Mouse (Mus musculus): ENCODE measurements around the gene Gm49387.
"Not testable (repeated sequence)": the region's sequence is repeated elsewhere in the genome, so short reads cannot be mapped to it uniquely, and the experiment has no call there.

Gm49387 gene

GRCm38 (mm10) chr14:31641506-31642155, 953 bp upstream of the Gm49387 start:
- ATAC-seq (ENCODE audit: low TSS enrichment): no peak

DNA sequence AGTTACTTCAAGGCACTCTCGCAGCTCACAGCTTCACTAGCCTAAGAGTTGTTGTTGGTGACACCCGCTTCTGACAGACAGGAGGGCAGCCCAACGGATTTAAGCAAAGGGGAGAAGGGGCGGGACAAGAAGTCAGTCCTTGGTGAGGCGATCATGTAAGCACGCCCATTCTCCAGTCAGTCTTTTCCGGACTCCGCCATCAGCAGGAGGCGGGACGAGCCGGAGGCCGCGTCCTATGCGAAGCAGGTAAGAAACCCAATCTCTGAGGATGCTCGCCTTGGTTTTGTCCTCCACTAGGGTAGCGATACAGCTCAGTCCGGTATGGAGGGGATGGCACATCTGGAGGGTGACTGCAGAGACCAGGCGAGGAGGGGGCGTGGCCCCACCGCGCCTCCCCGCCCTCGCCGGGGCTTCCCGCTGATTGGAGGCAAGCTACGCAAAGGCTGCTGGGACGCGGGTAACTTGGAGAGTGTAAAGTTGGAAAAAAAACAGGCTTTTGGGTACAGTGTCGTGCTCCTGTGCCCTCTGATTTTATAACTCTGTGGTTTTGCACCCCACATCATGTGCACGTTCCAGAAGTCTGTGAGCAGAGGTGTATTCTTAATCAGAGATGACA, 320 bp upstream of the Gm49387 start, which contains the start of the genes Btd and Hacl1:
Gene Btd (plus strand): TSS at position 139 of the 616 bp plus-strand sequence.
Gene Hacl1 (minus strand): TSS at position 397 of the 616 bp plus-strand sequence.
- peak; percentile 99 for ATAC-seq (ENCODE audit: low TSS enrichment)

DNA sequence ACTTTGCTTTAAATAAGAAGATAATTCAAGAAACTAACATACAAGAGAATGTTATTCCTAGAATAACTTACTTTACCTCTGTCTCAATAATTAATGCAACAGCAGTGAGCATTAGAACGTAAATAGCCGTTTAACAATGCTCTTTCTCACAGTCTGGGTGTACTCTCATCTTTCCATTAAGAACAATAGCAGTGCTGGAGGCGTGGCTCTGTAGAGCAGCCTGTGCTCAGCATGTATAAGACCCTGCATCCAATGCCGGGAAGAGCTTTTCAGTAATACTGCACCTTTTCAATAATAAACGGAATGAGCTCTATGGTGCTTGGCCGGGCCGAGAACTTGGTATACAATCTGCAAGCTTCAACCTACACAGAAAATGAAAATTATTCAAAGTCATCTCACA, 10.0 kb downstream of the Gm49387 start:
- ATAC-seq (ENCODE audit: low TSS enrichment): no peak

- peak; percentile 98 for ATAC-seq (ENCODE audit: low TSS enrichment)
These were observed 17.9 kb downstream of the Gm49387 start for GRCm38 (mm10) chr14:31622748-31623147.

DNA sequence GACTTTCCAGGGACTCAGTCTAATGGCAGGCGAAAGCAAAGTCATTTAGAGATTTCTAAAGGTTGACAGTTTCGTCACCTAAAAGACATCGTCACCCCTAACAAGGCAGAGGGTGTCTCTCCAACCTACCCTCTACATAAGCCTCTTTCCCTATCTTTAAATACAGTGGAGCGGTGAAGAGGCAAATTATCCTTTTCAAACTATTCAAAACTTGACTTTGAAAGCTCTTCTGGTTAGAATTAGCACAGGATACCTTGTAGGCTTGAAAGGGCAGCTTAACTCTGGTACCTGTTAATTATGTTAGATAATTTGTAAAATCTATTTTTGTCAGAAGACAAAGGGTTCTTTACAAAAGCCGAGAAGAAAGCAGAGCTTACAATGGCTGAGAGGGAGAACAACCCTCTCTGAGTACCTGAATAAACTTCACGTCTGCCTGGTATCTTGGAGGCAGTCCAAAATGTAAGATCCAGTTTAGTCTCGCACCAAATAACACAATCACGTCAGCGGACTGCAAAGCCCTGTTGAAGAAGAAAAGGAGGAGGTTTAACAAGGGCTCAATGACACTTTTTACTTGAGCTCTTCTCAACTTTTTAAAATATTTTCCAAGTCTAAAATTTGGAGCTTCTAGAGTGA, 20.0 kb downstream of the Gm49387 start:
- ATAC-seq (ENCODE audit: low TSS enrichment): no peak

- ATAC-seq (ENCODE audit: low TSS enrichment): no peak
These were observed 22.7 kb downstream of the Gm49387 start for GRCm38 (mm10) chr14:31617997-31618396.

GRCm38 (mm10) chr14:31617204-31617603, 23.5 kb downstream of the Gm49387 start:
- ATAC-seq (ENCODE audit: low TSS enrichment): peak; percentile 95

GRCm38 (mm10) chr14:31613671-31614070, 27.0 kb downstream of the Gm49387 start:
- no peak for ATAC-seq (ENCODE audit: low TSS enrichment)

DNA sequence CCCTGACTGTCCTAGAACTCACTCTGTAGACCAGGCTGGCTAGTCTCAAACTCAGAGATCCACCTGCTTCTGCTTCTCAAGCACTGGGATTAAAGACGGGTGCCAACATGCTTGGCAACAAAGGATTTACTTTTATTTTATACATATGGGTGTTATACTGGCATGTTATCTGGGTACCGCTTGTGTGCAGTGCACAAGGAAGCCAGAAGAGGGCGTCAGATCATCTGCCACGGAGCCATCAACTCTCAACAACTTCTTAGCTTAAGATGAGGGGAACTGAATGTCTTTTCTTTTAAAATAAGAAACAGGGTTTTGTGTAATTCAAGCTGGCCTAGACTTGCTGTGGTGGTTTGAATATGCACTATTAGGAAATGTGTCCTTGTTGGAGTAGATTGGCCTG, 28.7 kb downstream of the Gm49387 start:
- ATAC-seq (ENCODE audit: low TSS enrichment): no peak

- no peak for ATAC-seq (ENCODE audit: low TSS enrichment)
These were observed 35.2 kb downstream of the Gm49387 start for GRCm38 (mm10) chr14:31605514-31605913.

- no peak for ATAC-seq (ENCODE audit: low TSS enrichment)
These were observed 35.8 kb downstream of the Gm49387 start for GRCm38 (mm10) chr14:31604916-31605315.

DNA sequence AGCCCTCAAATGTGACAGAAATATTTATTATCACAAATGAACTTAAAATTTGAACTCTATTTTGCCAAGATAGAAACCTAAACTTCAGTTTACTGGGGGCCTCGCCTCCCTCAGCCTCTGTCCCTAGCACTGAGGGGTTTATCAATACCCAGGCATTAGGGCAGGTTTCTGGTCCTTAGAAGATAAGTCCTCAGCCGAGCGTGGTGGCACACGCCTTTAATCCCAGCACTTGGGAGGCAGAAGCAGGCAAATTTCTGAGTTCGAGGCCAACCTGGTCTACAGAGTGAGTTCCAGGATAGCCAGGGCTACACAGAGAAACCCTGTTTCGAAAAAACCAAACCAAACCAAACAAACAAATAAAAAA, 38.1 kb downstream of the Gm49387 start:
- not testable (repeated sequence) for ATAC-seq (ENCODE audit: low TSS enrichment)

DNA sequence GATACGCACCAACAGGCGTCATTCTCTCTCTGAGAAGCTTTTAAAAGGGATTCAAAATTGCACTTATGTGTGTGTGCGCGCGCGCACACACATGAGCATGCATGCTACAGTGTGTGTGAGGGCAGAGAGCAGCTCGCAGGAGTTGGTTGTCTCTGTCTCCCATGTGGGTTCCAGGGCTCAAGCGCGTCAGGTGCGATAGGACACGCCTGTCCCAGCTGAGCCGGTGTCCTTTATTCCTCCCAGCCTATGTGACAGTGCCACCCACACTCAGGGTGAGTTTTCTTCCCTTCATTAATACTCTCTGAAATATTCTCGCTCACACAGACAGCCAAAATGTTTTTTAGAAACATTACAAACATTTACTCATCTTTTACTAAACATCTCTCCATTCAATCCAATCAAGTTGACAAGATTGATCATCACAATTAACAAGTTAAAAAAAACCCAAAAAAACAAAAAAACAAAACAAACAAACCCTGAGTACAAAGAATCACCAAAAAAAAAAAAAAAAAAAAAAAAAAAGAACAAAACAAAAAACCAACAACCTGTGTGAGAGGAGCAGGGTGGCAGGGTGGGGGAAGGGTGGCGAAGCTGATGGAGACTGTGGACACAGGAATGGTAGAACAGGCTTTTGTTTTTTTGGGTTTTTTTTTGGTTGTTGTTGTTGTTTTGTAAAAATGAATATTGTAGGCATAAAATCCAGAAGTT, 38.6 kb downstream of the Gm49387 start:
- ATAC-seq (ENCODE audit: low TSS enrichment): no peak

DNA sequence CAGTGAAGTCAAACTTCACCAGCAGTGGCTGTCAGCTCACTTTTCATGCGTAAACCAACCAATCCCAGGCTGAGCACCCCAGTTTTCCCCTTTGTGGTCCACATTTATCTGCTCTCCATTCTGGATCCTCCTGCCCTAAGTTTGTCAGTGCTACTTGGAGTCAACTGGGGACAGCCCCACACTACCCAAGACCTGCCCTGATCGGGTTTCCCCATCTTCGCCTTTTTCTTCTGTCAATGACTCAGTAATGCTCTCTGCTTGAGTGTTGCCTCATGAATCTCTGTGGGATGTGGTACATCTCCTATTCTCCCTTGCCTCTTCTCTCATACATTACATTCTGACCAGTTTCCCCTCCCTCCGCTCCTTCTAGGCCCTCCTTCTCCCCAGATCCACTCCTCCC, 43.2 kb downstream of the Gm49387 start:
- ATAC-seq (ENCODE audit: low TSS enrichment): no peak

DNA sequence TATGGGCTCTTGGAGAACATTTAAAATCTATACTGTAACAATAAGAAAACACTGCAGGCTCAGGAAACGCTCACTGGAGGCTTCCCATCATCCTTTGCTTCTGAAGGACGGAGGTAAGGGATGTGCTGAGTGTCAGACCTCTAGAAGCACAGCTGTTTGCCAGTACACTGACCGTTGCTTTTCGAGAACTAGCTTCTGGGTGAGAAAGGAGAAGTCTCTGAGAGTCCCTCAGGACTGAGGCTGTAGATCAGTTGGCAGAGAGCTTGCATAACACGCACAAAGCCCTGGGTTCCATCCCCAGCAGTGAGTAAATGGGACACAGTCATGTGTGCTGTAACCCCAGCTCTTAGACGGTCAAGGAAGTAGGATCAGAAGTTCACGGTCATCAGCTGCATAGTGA, 44.3 kb downstream of the Gm49387 start:
- no peak for ATAC-seq (ENCODE audit: low TSS enrichment)

DNA sequence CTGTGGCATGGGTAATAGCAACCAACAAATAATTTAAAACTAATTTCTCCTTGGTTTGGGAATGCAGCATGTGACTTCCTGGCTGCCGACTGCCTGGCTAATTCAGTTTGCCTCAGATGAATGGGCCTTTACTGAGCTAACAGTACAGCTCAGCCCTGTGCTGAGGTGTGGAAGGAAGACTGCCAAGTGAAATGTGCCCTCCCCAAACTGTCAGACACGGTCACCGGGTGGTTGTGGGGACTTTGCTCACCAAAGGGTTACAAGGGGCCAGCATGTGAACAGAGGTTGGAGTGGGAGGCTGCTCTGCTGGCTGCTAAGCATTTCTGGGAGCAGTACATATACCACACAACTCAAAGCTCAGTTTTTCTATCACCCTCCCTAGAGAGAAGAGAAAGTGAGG, 46.0 kb downstream of the Gm49387 start:
- no peak for ATAC-seq (ENCODE audit: low TSS enrichment)

DNA sequence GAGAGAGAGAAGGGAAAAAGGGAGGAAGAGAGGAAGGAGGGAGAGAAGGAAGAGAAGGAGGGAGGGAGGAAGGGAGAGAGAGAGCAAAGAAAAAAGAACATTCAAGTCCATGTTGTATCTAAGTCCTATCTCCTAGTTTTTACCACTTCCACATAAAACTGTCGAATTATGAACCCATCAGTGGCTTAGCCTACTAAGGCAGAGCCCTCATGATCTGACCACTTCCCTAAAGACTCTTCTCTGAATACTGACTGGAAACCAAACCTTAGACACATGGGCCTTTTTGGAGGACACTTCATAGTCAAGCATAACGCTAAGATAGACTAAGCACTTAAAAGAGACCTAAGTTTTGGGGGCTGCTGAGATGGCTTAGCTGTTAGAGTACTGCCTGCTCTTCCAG, 47.6 kb downstream of the Gm49387 start:
- ATAC-seq (ENCODE audit: low TSS enrichment): no peak

GRCm38 (mm10) chr14:31591243-31591642, 49.4 kb downstream of the Gm49387 start, which contains the start of gene Colq:
Gene Colq, minus strand, starts transcription at chr14:31591343.
- ATAC-seq (ENCODE audit: low TSS enrichment): no peak

GRCm38 (mm10) chr14:31586451-31586850, 54.2 kb downstream of the Gm49387 start:
- ATAC-seq (ENCODE audit: low TSS enrichment): no peak

GRCm38 (mm10) chr14:31583082-31583481, 57.6 kb downstream of the Gm49387 start:
- no peak for ATAC-seq (ENCODE audit: low TSS enrichment)

DNA sequence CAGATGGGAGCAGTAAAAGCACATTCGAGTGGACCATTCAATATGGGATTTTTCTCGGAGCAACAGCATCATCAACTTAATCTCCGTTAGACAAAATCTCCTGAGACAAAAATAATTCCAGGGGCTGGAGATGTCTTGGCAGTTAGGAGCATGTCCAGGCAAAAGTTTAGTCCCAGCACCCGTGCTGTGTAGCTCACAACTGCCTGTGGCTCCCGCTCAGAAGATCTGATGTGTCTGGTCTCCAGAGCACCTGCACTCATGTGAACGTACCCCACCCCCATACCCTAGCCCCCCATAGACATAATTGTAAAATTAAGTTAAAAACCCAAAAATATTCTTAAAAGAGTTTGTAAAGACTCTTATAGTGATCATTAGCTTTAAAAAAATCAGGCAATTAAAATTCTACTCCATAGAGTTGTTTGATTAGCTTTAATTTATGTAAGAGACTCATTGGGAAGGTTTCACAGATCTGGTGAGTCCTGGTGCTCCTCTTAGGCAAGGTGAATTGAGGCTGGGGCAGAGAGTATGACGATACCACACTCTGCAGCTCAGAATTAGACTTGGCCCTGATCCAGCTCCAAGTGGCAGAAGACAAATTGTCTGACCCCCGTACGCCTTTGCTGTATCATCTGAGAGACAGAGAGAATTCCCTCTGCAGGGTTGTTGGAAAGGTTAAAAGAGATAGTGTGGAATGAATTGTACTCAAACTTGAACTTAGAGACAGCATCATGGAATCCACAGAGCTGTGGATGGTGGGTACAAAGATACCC, 62.5 kb downstream of the Gm49387 start:
- no peak for ATAC-seq (ENCODE audit: low TSS enrichment)
